Mouse (Mus musculus) urinary bladder, postnatal 10 days (tissue): ENCODE measurements around the gene Cd244a.

Experiments
- DNase-seq: peaks from one replicate; pipeline ENCODE4 v3.0.0; 2022; ENCODE audit warnings: low spot score

Gene Cd244a

DNA sequence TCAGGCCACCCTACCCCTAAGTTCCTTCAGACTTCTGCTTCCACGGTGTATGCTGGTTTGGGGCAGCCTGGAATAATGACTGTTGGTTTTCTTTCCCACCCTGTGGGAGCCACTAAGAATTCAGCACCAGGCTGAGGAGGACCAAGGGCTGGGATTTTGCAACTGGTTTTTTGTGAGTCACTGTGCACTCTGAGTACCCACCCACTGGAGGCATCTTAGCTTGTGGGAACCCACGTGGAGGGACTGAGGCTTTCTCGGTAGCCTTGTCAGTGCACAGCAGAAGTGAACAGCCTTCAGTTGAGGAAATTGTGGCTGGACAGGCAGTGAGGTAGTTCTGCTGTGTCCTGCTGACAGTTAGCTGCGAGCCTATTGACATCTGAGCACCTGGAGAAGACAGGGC is at the start of gene Cd244a:
Gene Cd244a (plus strand): TSS at position 296 of the 400 bp plus-strand sequence.
- DNase-seq: no peak

- no peak for DNase-seq
Observed at GRCm38 (mm10) chr1:171513234-171513633, 45.8 kb upstream of the Cd244a start.

DNA sequence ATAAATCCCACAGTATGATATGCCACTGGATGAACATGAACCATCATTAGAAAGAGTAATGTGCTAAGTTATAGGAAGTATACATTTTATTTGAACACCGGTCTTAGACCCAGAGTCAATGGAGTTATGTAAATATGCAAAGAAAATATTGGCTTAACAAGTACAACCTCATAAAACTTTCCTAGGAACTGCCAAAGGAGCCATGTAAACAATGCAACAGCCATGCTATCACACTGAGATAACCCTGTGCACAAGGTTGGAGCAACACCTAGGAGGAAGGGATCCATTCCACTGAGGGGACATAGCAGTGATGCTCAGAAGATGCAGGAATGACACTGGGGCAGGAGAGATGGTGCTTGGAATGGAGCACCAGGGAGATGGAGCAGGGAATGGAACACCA is 45.2 kb upstream of the Cd244a start:
- DNase-seq: no peak

DNA sequence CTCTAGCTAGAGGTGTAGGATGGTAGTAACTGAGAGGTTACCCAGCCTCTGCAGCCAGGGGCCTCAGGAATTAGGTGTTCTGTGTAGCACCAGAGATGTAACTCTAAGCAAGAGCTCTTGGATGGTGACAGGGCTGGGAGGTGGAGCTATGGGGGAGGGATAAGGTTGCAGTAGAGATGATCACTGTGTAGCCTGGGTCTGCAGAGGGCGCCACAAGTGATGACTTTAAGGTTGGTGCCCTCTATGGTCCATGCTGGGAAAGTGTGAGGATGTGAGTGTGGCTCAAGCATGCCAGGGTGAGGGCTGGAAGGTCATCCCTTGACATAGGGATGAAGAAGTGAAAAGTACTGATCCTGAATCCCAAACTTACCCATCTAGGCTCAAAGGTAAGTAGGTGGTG is 44.0 kb upstream of the Cd244a start:
- no peak for DNase-seq

DNA sequence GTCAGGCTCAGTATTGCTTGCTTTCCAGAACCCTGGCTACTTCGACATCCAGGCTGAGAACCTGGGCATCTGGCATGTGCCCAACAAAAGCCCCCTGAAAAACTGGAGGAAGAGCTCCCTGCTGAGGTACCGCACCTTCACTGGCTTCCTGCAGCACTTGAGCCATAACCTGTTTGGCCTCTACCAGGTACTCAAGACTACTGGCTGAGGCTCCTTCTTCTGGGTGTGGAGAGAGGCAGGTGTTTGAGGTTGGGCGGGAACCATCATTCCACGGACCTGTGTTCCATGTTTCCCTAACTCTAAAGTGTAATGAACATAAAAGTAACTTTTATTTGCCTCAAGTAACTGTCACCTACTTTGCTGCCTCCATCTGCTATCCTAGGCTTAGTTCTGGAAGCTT is 43.4 kb upstream of the Cd244a start:
- DNase-seq: no peak

DNA sequence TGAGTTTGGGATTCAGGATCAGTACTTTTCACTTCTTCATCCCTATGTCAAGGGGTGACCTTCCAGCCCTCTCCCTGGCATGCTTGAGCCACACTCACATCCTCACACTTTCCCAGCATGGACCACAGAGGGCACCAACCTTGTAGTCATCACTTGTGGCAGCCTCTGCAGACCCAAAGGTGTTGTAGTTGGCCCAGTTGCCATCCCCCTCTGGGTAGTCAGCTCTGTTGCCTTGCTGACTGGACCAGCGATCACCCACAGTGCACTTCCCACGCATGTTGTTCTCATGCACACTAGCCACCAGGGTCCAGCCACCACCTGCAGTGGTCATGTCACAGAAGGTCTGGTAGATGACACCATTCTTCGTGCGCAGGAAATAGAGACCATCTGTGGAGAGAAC is 27.6 kb upstream of the Cd244a start:
- DNase-seq: no peak

GRCm38 (mm10) chr1:171532830-171533229 is 26.2 kb upstream of the Cd244a start:
- DNase-seq: no peak

- no peak for DNase-seq
Observed at GRCm38 (mm10) chr1:171534557-171534956, 24.4 kb upstream of the Cd244a start.

- no peak for DNase-seq
Observed at GRCm38 (mm10) chr1:171535194-171535593, 23.8 kb upstream of the Cd244a start, which contains the start of gene Itln1. TSS of gene Itln1 (minus strand) at chr1:171535294.

GRCm38 (mm10) chr1:171540694-171541093 is 18.3 kb upstream of the Cd244a start:
- no peak for DNase-seq

DNA sequence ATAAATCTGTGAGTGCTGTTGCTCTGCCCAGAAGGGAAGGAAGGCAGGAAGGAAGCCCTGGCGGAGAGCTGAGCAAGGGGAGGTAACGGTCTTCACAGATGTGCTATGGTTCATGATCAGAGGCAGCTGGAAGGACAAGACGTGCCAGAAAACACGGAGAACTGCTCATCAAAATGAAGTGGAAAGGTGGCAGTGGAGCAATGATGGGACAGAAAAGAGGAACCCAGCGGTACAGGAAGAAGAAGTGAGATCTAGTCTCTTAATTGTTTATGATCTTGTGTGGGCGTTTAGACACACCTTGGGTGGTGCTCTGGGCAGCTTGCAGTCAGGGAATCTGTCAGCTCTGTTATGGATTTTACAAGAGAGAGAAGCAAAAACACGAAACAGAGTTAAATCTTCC is 7.7 kb upstream of the Cd244a start:
- DNase-seq: no peak

DNA sequence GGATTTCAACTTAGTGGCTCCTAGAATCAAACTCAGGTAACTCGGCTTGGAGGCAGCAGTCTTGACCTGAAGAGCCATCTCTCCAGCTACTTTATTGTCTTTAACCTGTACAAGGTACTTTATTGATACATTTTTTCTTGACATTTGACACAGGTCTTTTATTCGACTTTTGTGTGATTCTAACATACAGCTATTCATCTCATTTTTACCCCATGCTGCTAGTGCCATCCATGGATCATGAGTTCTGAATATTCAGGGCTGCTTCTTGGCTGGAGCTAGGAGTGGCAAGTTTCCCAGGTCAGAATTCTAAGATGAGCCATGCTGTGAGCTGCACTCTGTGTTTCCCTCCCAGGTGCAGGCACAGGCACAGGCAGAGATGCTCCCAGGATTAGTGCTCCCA is 6.8 kb upstream of the Cd244a start:
- DNase-seq: no peak

GRCm38 (mm10) chr1:171553359-171554341 is 5.3 kb upstream of the Cd244a start:
- no peak for DNase-seq

GRCm38 (mm10) chr1:171556366-171556765 is 2.6 kb upstream of the Cd244a start:
- no peak for DNase-seq

DNA sequence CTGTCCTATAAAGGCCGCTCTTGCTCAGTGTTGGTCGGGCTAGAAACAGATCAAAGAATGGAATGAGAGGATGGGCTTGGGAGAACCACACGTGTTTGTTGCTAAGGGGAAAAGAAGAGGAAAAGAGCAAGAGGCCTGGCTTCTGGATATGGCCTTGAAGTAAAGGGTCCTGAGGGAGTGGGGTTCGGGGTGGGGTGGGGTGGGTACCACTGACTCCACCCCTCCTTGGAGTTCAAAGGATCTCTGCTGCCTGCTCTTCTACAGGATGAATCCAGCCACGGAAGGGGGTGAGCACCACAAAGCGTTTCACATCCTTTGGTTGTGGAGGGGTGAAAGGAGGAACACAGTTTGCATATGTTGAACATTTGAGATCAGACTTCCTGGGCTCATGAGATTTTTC is 586 bp upstream of the Cd244a start:
- no peak for DNase-seq

DNA sequence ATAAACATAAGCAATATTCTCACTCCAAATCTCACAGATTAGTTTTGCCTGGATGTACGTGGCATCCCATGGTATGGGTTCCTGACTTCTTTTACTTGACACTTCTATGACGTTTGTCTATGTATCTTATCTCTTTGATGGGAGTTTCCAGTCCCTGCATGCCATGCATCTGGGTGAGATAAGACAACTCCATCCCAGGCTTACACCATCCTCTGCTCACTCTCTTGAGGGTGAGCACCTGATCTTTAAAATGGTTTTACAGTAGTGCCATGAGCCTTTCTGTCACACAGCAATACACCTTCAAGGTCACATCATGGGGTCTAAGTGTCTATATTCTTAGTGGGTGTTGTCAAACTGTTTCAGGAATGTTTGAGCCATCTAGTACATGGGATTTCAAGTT is 1.3 kb downstream of the Cd244a start:
- no peak for DNase-seq

GRCm38 (mm10) chr1:171561200-171561599 is 2.2 kb downstream of the Cd244a start:
- no peak for DNase-seq

DNA sequence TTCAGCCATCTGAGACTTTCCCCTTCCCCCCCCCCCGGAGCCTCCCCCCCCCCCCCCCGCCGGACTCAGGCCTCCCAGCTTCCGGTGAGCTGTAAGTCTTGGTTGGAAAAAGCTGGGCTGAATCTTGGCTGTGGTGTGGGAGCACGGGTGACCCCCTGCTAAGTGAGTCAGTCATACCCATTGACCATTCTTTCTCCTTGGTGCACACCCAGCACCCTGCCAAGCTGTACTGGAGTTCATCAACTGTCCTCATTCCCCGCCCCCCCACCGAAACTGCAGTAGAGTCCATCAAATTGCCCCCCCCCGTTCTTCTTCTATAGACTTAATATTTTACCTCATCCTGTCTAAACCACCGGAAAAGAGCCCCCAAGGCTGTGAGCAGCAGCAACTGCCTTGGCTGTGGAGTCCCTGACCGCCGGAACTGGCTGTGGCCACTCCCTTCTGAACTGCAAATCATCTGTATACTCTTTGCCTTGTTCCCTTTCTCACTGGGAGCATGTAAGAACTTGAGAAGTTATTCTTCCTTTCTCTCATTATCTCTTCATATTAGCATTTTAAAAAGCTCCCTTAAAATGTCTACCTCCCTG is 2.7 kb downstream of the Cd244a start:
- DNase-seq: no peak

- no peak for DNase-seq
Observed at GRCm38 (mm10) chr1:171563042-171563441, 4.0 kb downstream of the Cd244a start.

- no peak for DNase-seq
Observed at GRCm38 (mm10) chr1:171564247-171564646, 5.3 kb downstream of the Cd244a start.

DNA sequence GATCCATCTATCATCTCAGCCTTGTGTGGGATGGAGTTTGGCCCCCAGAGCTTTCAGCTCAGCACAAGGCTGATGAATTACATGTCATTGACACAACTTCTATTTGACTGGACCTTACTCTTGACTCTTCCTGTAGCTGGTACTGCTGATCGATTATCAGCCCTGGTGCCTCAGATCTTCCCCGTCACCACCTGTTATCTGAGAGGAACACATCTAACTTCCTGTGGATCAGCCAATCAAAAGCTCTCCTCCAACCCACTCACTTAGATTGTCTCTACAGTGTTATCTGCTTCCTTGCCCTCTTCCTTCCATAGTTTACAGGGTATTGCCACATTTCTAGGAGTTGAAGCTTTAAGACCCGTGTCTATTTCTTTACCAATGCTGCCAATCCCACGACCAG is 6.9 kb downstream of the Cd244a start:
- DNase-seq: no peak

DNA sequence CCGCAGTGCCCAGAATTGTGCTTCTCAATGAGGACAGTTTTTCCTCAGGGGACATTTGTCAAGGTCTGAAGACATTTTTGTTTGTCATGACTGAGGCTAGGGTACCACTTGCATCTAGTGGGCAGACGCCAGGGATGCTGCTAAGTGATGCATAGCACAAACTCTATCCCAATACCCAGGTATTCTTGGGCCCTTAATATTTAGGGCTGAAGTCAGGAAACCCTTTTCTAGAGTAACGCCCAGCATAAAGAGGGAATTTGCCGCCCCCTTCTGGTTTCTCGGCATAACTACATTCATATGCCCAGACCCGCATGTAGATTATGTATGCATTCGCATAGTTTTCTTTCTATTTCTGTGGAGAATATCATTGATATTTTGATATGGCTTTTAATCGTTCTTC is 7.8 kb downstream of the Cd244a start:
- no peak for DNase-seq

GRCm38 (mm10) chr1:171568436-171568835 is 9.4 kb downstream of the Cd244a start:
- DNase-seq: no peak
